Mouse (Mus musculus): ENCODE data around the gene Tmem50a.

- TF ChIP-seq CTCF (IDR thresholded peaks at IDR 0.05; ENCODE audit: insufficient read depth, low read length) (peak; percentile 75), POLR2A (IDR thresholded peaks at IDR 0.05; ENCODE audit: borderline replicate concordance, extremely low read depth, low read depth, low read length) (no peak)
These were observed 1.4 kb downstream of the Tmem50a start for GRCm38 (mm10) chr4:134913413-134913812.
